Mouse (Mus musculus) ZHBTc4 (cell line): Measurements from ENCODE around the gene Tlcd1.

ENCODE experiments used
- DNase-seq: peaks from one replicate; pipeline ENCODE4 v3.0.0-alpha.2; 2011; ENCODE audit warnings: low read depth, low spot score

The Tlcd1 gene

GRCm38 (mm10) chr11:78204287-78204686 lies 27.8 kb downstream of the Tlcd1 start:
- no peak for DNase-seq

- DNase-seq, result no peak
Measured at GRCm38 (mm10) chr11:78205361-78206206, 29.1 kb downstream of the Tlcd1 start.

- no peak for DNase-seq
Measured at GRCm38 (mm10) chr11:78207190-78207589, 30.7 kb downstream of the Tlcd1 start.

GRCm38 (mm10) chr11:78209886-78210285 lies 33.4 kb downstream of the Tlcd1 start:
- DNase-seq, result no peak

- no peak for DNase-seq
Measured at GRCm38 (mm10) chr11:78210615-78211014, 34.1 kb downstream of the Tlcd1 start.

- DNase-seq, result no peak
Measured at GRCm38 (mm10) chr11:78211513-78211912, 35.0 kb downstream of the Tlcd1 start.

GRCm38 (mm10) chr11:78213086-78213817 lies 36.7 kb downstream of the Tlcd1 start:
- no peak for DNase-seq

- DNase-seq, result no peak
Measured at GRCm38 (mm10) chr11:78215709-78216317, 39.3 kb downstream of the Tlcd1 start.

GRCm38 (mm10) chr11:78223586-78223985 lies 47.1 kb downstream of the Tlcd1 start:
- DNase-seq, result no peak
